ENCODE assay signal across 27 mouse cellular contexts in the genomic region with DNA sequence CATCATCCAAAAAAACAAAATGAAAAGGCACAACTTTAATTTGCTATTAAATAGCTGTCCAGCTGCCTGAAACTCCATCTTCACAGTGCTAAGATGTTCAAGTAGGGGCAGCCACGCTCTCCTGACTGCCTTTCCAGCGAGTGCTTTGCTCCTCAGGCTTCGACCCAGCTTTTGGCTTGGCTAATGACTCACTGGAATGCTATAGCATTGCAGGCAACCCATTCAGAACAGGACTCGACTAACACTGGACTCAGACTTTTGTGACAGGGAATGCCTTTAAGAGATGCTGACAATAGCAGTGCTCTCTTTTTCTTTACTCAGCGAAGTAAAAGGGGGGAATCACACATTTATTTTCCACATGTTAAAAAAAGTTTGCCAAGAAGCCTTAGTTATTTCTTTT. TPM values are rescaled to one million over a fixed set of nuclear protein-coding genes. Genes with fewer than 3 reads are reported as not detected.
DNase-seq lines count a peak whose midpoint lies in the region; ATAC-seq lines count a peak whose summit lies in the region.
"Had no signal": no experiment of that assay in that cellular context is flagged by ENCODE, and none has a peak within 500 bp of the region (broad histone marks: within the 10 kb centered on the region; RNA-seq: fewer than 3 reads in every experiment).

No protein-coding gene starts in this region.

- no peak overlapping the region for H3K4me2 ChIP-seq in hindbrain, embryonic 13.5 days
- H3K4me2 ChIP-seq: embryonic facial prominence, embryonic 12.5 days; embryonic facial prominence, embryonic 15.5 days; hindbrain, embryonic 14.5 days had no signal

- H3K27ac ChIP-seq in hindbrain, embryonic 13.5 days = no peak overlapping the region
- no peak overlapping the region for H3K27ac ChIP-seq in hindbrain, embryonic 10.5 days
- H3K27ac ChIP-seq: embryonic facial prominence, embryonic 12.5 days; embryonic facial prominence, embryonic 15.5 days; heart, adult 2 months; heart, embryonic 10.5 days; hindbrain, embryonic 14.5 days; hindbrain, postnatal 0 days had no signal

- ATAC-seq in hindbrain, embryonic 13.5 days (ENCODE audit: low FRiP score) = no peak
- ATAC-seq: activated CD4-positive, CD25-positive, alpha-beta regulatory T cell, adult 4 months; forebrain, embryonic 14.5 days; hindbrain, postnatal 0 days; inflammation-experienced regulatory T-cells, adult 6 months; intestine, embryonic 16.5 days had no signal

- 31% methylated on average over 5 of the region's 5 CpGs for WGBS in hindbrain, embryonic 13.5 days
- 43% methylated on average over 5 of the region's 5 CpGs for WGBS in hindbrain, embryonic 10.5 days

- H3K4me3 ChIP-seq in hindbrain, embryonic 13.5 days = no peak overlapping the region
- H3K4me3 ChIP-seq in hindbrain, embryonic 10.5 days = no peak overlapping the region
- H3K4me3 ChIP-seq: embryonic facial prominence, embryonic 12.5 days; embryonic facial prominence, embryonic 15.5 days; heart, adult 2 months; heart, embryonic 10.5 days had no signal

- no peaks in the 10 kb centered on the region for H3K27me3 ChIP-seq in hindbrain, embryonic 13.5 days
- H3K27me3 ChIP-seq in hindbrain, embryonic 10.5 days (ENCODE audit: insufficient read depth, poor library complexity, severe bottlenecking) = no peaks in the 10 kb centered on the region
- H3K27me3 ChIP-seq: CH12.LX; embryonic facial prominence, embryonic 12.5 days; embryonic facial prominence, embryonic 15.5 days had no signal

- H3K9me3 ChIP-seq in hindbrain, embryonic 13.5 days = peaks cover 4% of the 10 kb centered on the region; the same call in 1 of the 2 replicates
- 0 out of 2 replicates have a peak, but pooled peaks cover 5% of the 10 kb centered on the region for H3K9me3 ChIP-seq in hindbrain, embryonic 10.5 days
- H3K9me3 ChIP-seq: embryonic facial prominence, embryonic 12.5 days; heart, embryonic 10.5 days had no signal

- DNase-seq in embryo, embryonic 10 days (ENCODE audit: low spot score) = peak; percentile 15
- no peak for DNase-seq in embryo, embryonic 9.5 days (ENCODE audit: extremely low spot score)
- DNase-seq in 3T3-L1 (ENCODE audit: low read depth, low spot score) = peak; percentile 52
- peak; percentile 13 for DNase-seq in adipocyte (ENCODE audit: low spot score)
- no peak for DNase-seq in hindbrain, embryonic 10.5 days (ENCODE audit: low spot score)
- DNase-seq: adrenal gland, postnatal 10 days; adrenal gland, postnatal 36 days; B cell, adult 2 months; cerebellum, adult 18-20 months; cerebellum, adult 9-10 months; cerebellum, postnatal 14 days; forebrain, postnatal 0 days; gastrocnemius, postnatal 10 days; gastrocnemius, postnatal 36 days; heart, adult 2 months; kidney, adult 18-20 months had no signal

- H3K4me1 ChIP-seq in hindbrain, embryonic 13.5 days (replicated peaks) = no peaks in the 10 kb centered on the region
- 0 out of 2 replicates have a peak, but pooled peaks cover 3% of the 10 kb centered on the region for H3K4me1 ChIP-seq in hindbrain, embryonic 10.5 days (replicated peaks)
- H3K4me1 ChIP-seq: embryonic facial prominence, embryonic 12.5 days had no signal

- no peak overlapping the region for H3K9ac ChIP-seq in hindbrain, embryonic 13.5 days
- H3K9ac ChIP-seq: embryonic facial prominence, embryonic 12.5 days; embryonic facial prominence, embryonic 15.5 days; forebrain, postnatal 0 days; hindbrain, embryonic 14.5 days had no signal

- peaks cover 42% of the 10 kb centered on the region for H3K36me3 ChIP-seq in hindbrain, embryonic 13.5 days
- peaks cover 42% of the 10 kb centered on the region for H3K36me3 ChIP-seq in hindbrain, embryonic 10.5 days

RNA-seq across cellular contexts. Expression of gene Sav1, which starts 24.9 kb away (rescaled TPM):
- 1.6 and 2.7 TPM in 2 replicates for polyA plus RNA-seq in hindbrain, embryonic 13.5 days (2015; fragmentation: Nextera tagmentation; extraction: Ambion mirVana)
- polyA plus RNA-seq in hindbrain, embryonic 10.5 days (2016; fragmentation: Nextera tagmentation; extraction: Ambion mirVana) = 5.2 and 5.4 TPM in 2 replicates

Comparison
In these comparisons a context has a peak if more than half of its experiments do, and no peak if none do; other contexts are left out.
1. DNase-seq: peak in embryo, embryonic 10 days (single experiment), 3T3-L1 (single experiment) and adipocyte (single experiment); none in embryo, embryonic 9.5 days (single experiment) and hindbrain, embryonic 10.5 days (single experiment).